Mouse (Mus musculus) bone marrow, adult 2 months (tissue): ENCODE results near the gene Eif3d.

Experiments
- CTCF ChIP-seq: fragments of 200-500 bp; IDR thresholded peaks from 2 replicates; pipeline ENCODE4 v1.5.1; 2011; ENCODE audit warnings: low read length, control low read depth; ENCODE audit not compliant: control insufficient read depth, insufficient read depth
- POLR2A ChIP-seq: fragments of 200-500 bp; IDR thresholded peaks from 2 replicates; pipeline ENCODE4 v1.6.1; 2011; ENCODE audit warnings: low read depth, mild to moderate bottlenecking, control low read depth, low read length, borderline replicate concordance; ENCODE audit not compliant: control insufficient read depth

GRCm38 (mm10) chr15:77979427-77979865, 8.8 kb upstream of the Eif3d start:
- no peak for TF ChIP-seq CTCF
- no peak for TF ChIP-seq POLR2A
